Mouse (Mus musculus) stomach, postnatal 0 days (tissue): ENCODE measurements around the gene Trip11. TPM values are rescaled to one million over a fixed set of nuclear protein-coding genes. Genes with fewer than 3 reads are reported as not detected.

Experiments used
- ATAC-seq: fragments of 200-750 bp; cut with Nextera tagmentation; 2 replicates; pipeline ENCODE4 v1.8.0; 2017; ENCODE audit not compliant: low FRiP score, low TSS enrichment
- DNase-seq: peaks from one replicate; pipeline ENCODE4 v3.0.0-alpha.2; 2016; ENCODE audit warnings: low spot score
- H3K27ac ChIP-seq: fragments of 300-500 bp; sonication (generic); replicated peaks from 2 replicates; pipeline ENCODE4 v1.5.1; 2014; ENCODE audit warnings: mild to moderate bottlenecking, control low read depth
- H3K27me3 ChIP-seq: fragments of 300-500 bp; sonication (generic); 2 replicates; pipeline ENCODE4 v1.6.1; 2014; ENCODE audit warnings: low read length; ENCODE audit not compliant: control insufficient read depth, insufficient read depth
- H3K36me3 ChIP-seq: fragments of 300-500 bp; sonication (generic); 2 replicates; pipeline ENCODE4 v1.6.1; 2014; ENCODE audit warnings: low read length, mixed read lengths; ENCODE audit not compliant: control insufficient read depth, insufficient read depth
- H3K4me1 ChIP-seq: fragments of 300-500 bp; sonication (generic); replicated peaks from 2 replicates; pipeline ENCODE4 v1.6.1; 2014; ENCODE audit warnings: antibody characterized with exemption; ENCODE audit not compliant: control insufficient read depth, insufficient read depth
- H3K4me2 ChIP-seq: fragments of 300-500 bp; sonication (generic); replicated peaks from 2 replicates; pipeline ENCODE4 v1.6.1; 2014; ENCODE audit warnings: low read depth, mild to moderate bottlenecking, control low read depth, moderate library complexity
- H3K4me3 ChIP-seq: fragments of 300-500 bp; sonication (generic); 2 replicates; pipeline ENCODE4 v1.5.1; 2014; ENCODE audit warnings: low read depth, low read length, control low read depth
- H3K9ac ChIP-seq: fragments of 300-500 bp; sonication (generic); 2 replicates; pipeline ENCODE4 v1.6.1; 2014; ENCODE audit warnings: mild to moderate bottlenecking, low read length, control low read depth, mixed read lengths
- H3K9me3 ChIP-seq: fragments of 300-500 bp; sonication (generic); 2 replicates; pipeline ENCODE4 v1.6.1; 2016; ENCODE audit warnings: low read length; ENCODE audit not compliant: control insufficient read depth
- CTCF ChIP-seq: IDR thresholded peaks from 2 replicates; pipeline ENCODE4 v1.5.1; 2016; ENCODE audit warnings: antibody characterized with exemption, low read depth, mild to moderate bottlenecking, moderate library complexity
- EP300 ChIP-seq: optimal IDR thresholded peaks from 2 replicates; pipeline ENCODE3; 2016; ENCODE audit warnings: antibody characterized with exemption
- WGBS: fragments of 180-500 bp; shearing (Covaris S2); extraction: QIAGEN DNeasy Blood & Tissue Kit; methylation state at CpG from one replicate; pipeline ENCODE4 v1.1.7; 2014; 5-methylcytosine and 5-hydroxymethylcytosine counted together
- polyA plus RNA-seq: library from polyadenylated mRNA; unstranded; fragments of >200 nt; fragmentation: Nextera tagmentation; extraction: Ambion mirVana; gene quantifications from 2 replicates; pipeline ENCODE4 v1.2.1, GENCODE M21; 2015

Trip11 gene
- polyA plus RNA-seq, 1 experiment from 2014 or later = 24.3 TPM

DNA sequence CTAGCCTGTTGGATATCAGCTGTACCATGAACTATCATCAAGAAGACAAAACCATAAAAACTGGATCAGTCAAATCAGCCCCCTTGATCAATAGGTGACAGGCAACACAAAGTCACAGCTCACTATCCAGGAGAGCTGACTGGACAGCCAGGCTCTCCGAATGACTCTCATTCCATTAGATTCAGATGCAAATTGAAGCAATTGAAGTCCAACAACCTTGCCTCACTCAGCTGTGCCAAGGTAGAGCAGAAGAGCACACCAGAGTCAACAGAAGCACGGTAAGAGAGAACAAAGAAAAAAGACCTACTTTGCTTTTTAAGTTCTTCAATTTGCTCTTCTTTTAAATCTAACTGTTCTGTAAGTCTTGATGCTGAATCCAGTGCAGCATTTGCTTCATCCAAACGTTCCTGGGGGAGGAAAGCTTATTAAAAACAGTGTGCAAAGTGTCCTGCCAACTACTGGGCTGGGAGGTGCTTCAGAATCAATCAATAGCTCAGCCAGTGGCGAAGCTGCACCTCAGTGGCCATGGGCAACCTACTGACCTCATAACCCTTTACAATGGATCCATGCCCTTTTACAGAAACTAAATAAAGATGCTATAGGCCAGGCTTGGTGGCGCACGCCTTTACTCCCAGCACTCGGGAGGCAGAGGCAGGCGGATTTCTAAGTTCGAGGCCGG, 50.6 kb downstream of the Trip11 start:
- DNase-seq (no peak), ATAC-seq (no peak)
- Histone ChIP-seq H3K4me2 (no peak overlapping the region), H3K36me3 (peaks cover 4% of the 10 kb centered on the region; the same call in 1 of the 2 replicates), H3K9me3 (no peaks in the 10 kb centered on the region), H3K9ac (no peak overlapping the region), H3K4me3 (no peak overlapping the region), H3K27me3 (no peaks in the 10 kb centered on the region), H3K4me1 (no peaks in the 10 kb centered on the region), H3K27ac (no peak overlapping the region)
- TF ChIP-seq EP300 (no peak), CTCF (no peak)
- WGBS = 88% methylated on average over 10 of the region's 10 CpGs

GRCm38 (mm10) chr12:101860256-101860655, 52.8 kb downstream of the Trip11 start:
- TF ChIP-seq EP300 = no peak
- TF ChIP-seq CTCF = no peak
- no peaks in the 10 kb centered on the region for H3K27me3 ChIP-seq
- peaks cover 4% of the 10 kb centered on the region; the same call in 1 of the 2 replicates for H3K36me3 ChIP-seq
- DNase-seq (no peak), ATAC-seq (no peak)
- no peaks in the 10 kb centered on the region for H3K4me1 ChIP-seq
- no peak overlapping the region for H3K27ac ChIP-seq
- H3K4me3 ChIP-seq = no peak overlapping the region
- no peak overlapping the region for H3K4me2 ChIP-seq
- no peaks in the 10 kb centered on the region for H3K9me3 ChIP-seq
- WGBS = 90% methylated on average over 1 of the region's 1 CpGs
- H3K9ac ChIP-seq = no peak overlapping the region

- Histone ChIP-seq H3K4me1 (no peaks in the 10 kb centered on the region), H3K27ac (no peak overlapping the region), H3K9ac (no peak overlapping the region), H3K4me3 (no peak overlapping the region), H3K27me3 (no peaks in the 10 kb centered on the region), H3K4me2 (no peak overlapping the region), H3K36me3 (peaks cover 4% of the 10 kb centered on the region; the same call in 1 of the 2 replicates), H3K9me3 (no peaks in the 10 kb centered on the region)
- no peak for ATAC-seq
- WGBS = 87% methylated on average over 5 of the region's 5 CpGs
- TF ChIP-seq EP300 (no peak), CTCF (no peak)
- DNase-seq = no peak
These were observed 55.1 kb downstream of the Trip11 start for GRCm38 (mm10) chr12:101858011-101858410.

GRCm38 (mm10) chr12:101854336-101854735, 58.7 kb downstream of the Trip11 start:
- Histone ChIP-seq H3K27ac (no peak overlapping the region), H3K9ac (no peak overlapping the region), H3K36me3 (no peaks in the 10 kb centered on the region), H3K27me3 (no peaks in the 10 kb centered on the region), H3K4me1 (no peaks in the 10 kb centered on the region), H3K9me3 (no peaks in the 10 kb centered on the region), H3K4me3 (no peak overlapping the region), H3K4me2 (no peak overlapping the region)
- TF ChIP-seq CTCF = no peak
- TF ChIP-seq EP300 = no peak
- DNase-seq (no peak), ATAC-seq (no peak)
- WGBS = 93% methylated on average over 11 of the region's 11 CpGs

DNA sequence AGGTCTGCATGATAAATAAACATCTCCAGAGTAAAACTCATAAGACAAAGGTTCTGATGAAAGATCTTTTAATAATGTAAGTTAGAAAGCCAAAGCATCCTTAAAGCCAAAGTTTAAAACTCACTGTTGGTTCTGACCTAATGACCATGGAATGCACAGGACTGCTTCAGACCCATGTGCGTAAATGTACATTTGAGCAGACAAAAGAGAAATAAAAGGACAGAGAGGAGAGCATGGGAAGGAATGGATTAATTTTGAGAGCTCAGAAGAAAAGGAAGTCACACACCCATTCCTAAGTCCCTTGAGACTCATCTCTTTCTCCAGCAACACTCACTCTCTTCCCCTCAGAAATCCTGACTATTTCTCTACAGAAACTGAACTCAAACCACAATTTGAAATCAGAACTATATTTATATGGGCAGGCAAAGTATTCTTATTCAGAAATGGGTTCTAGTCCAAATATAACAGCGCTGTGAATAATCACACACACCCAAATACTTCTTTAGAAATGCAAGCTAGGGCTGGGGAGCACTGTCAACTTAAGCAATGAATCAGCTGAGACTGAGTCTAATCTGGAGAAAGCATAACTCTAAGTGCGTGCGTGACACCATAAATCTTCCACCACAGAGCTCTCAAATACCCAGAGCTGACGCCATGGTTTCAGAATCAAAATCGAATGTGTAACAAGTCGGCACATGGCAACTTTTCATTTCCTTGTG, 61.1 kb downstream of the Trip11 start:
- Histone ChIP-seq H3K36me3 (no peaks in the 10 kb centered on the region), H3K4me2 (no peak overlapping the region), H3K4me3 (no peak overlapping the region), H3K9ac (no peak overlapping the region), H3K9me3 (no peaks in the 10 kb centered on the region), H3K27me3 (no peaks in the 10 kb centered on the region), H3K27ac (no peak overlapping the region), H3K4me1 (no peaks in the 10 kb centered on the region)
- DNase-seq (no peak), ATAC-seq (peak; percentile 68; the same call in 1 of the 2 replicates)
- no peak for TF ChIP-seq EP300
- no peak for TF ChIP-seq CTCF
- 45% methylated on average over 7 of the region's 7 CpGs for WGBS

- Histone ChIP-seq H3K4me2 (no peak overlapping the region), H3K9me3 (no peaks in the 10 kb centered on the region), H3K4me1 (no peaks in the 10 kb centered on the region), H3K27ac (no peak overlapping the region), H3K4me3 (no peak overlapping the region), H3K9ac (no peak overlapping the region), H3K36me3 (0 out of 2 replicates have a peak, but pooled peaks cover 4% of the 10 kb centered on the region), H3K27me3 (no peaks in the 10 kb centered on the region)
- TF ChIP-seq CTCF = no peak
- no peak for TF ChIP-seq EP300
- DNase-seq = peak; percentile 35
- 46% methylated on average over 9 of the region's 9 CpGs for WGBS
- ATAC-seq = no peak
These were observed 61.8 kb downstream of the Trip11 start for GRCm38 (mm10) chr12:101851314-101851713.
